ENCODE assay signal across 8 mouse cellular contexts in genomic region chr6:86439531-86439930, GRCm38 (mm10). TPM values are rescaled to one million over a fixed set of nuclear protein-coding genes. Genes with fewer than 3 reads are reported as not detected.
DNase-seq lines count a peak whose midpoint lies in the region; ATAC-seq and TF ChIP-seq lines count a peak whose summit lies in the region.

No protein-coding gene starts in this region.

- peak overlapping the region; percentile 76 for H3K4me3 ChIP-seq in forebrain, embryonic 13.5 days
- peak overlapping the region in 1 of 2 experiments; percentile 97; a peak in 2 of 4 replicates for H3K4me3 ChIP-seq in liver, embryonic 14.5 days (ENCODE audit: insufficient read depth in 1 of 2, low read depth in 2 of 2, low read length in 2 of 2)

- H3K9ac ChIP-seq in forebrain, embryonic 13.5 days, result peak overlapping the region; percentile 90
- H3K9ac ChIP-seq in liver, embryonic 14.5 days (replicated peaks), result peak overlapping the region; percentile 97

- DNase-seq in CD4-positive, CD25-positive, alpha-beta regulatory T cell, adult 2 months (ENCODE audit: low read depth, low spot score), result peak; percentile 11
- peak; percentile 37 for DNase-seq in A20 (ENCODE audit: low read depth, low spot score)
- DNase-seq in liver, embryonic 14.5 days (ENCODE audit: low read depth in 3 of 3, low spot score in 3 of 3), result no peak
- no peak for DNase-seq in cerebellum, adult 11-12 months
- DNase-seq in right cerebral cortex, postnatal 10 days (ENCODE audit: low spot score in 2 of 2), result no peak

- ATAC-seq in CD4-positive, CD25-positive, alpha-beta regulatory T cell, adult 4 months, result no peak
- ATAC-seq in forebrain, embryonic 13.5 days, result no peak
- no peak for ATAC-seq in liver, embryonic 14.5 days (ENCODE audit: insufficient read depth)
- no peak for ATAC-seq in frontal cortex, adult (ENCODE audit: low TSS enrichment)

- H3K36me3 ChIP-seq in forebrain, embryonic 13.5 days (ENCODE audit: poor library complexity, severe bottlenecking), result peaks cover 42% of the 10 kb centered on the region
- H3K36me3 ChIP-seq in liver, embryonic 14.5 days (replicated peaks; ENCODE audit: control insufficient read depth, insufficient read depth, low read depth), result peaks cover 6% of the 10 kb centered on the region

- TF ChIP-seq CTCF in liver, embryonic 14.5 days (IDR thresholded peaks at IDR 0.05; ENCODE audit: low read depth), result no peak

- no peaks in the 10 kb centered on the region for H3K9me3 ChIP-seq in forebrain, embryonic 13.5 days (replicated peaks)
- H3K9me3 ChIP-seq in liver, embryonic 14.5 days (ENCODE audit: control insufficient read depth, low read length), result no peaks in the 10 kb centered on the region

- 89% methylated on average over 1 of the region's 1 CpGs for WGBS in forebrain, embryonic 13.5 days
- 82% methylated on average over 1 of the region's 1 CpGs for WGBS in liver, embryonic 14.5 days (ENCODE audit: insufficient replicate concordance)

- peak overlapping the region; percentile 85 for H3K4me2 ChIP-seq in forebrain, embryonic 13.5 days
- H3K4me2 ChIP-seq in liver, embryonic 14.5 days (ENCODE audit: low read depth), result peak overlapping the region; percentile 93

- H3K27ac ChIP-seq in forebrain, embryonic 13.5 days, result 0 out of 2 replicates have a peak overlapping the region, but pooled peaks have one; percentile 89
- no peak overlapping the region for H3K27ac ChIP-seq in liver, embryonic 14.5 days

- no peak for TF ChIP-seq EP300 in liver, embryonic 14.5 days (IDR thresholded peaks at IDR 0.05; ENCODE audit: low read depth)

- H3K4me1 ChIP-seq in forebrain, embryonic 13.5 days, result peaks cover 11% of the 10 kb centered on the region
- H3K4me1 ChIP-seq in liver, embryonic 14.5 days (replicated peaks; ENCODE audit: control insufficient read depth in 2 of 2, insufficient read depth in 2 of 2, low read length in 1 of 2), result peaks cover 5 to 8% of the 10 kb centered on the region in 2 experiments; a peak in 2 of 4 replicates

- no peaks in the 10 kb centered on the region for H3K27me3 ChIP-seq in forebrain, embryonic 13.5 days
- no peaks in the 10 kb centered on the region for H3K27me3 ChIP-seq in liver, embryonic 14.5 days (ENCODE audit: control insufficient read depth, insufficient read depth, low read length)

RNA-seq across cellular contexts. Expression of gene C87436, which starts 1.4 kb away (rescaled TPM):
- polyA plus RNA-seq in CD4-positive, CD25-positive, alpha-beta regulatory T cell, adult 4 months (2017; shearing (Covaris generic)), result 10 to 100 TPM; 41.0 to 43.8 TPM
- polyA plus RNA-seq in forebrain, embryonic 13.5 days (2015; fragmentation: Nextera tagmentation; extraction: Ambion mirVana), result 32.0 and 34.1 TPM in 2 replicates
- 4.7 and 6.2 TPM in 2 replicates for polyA plus RNA-seq in liver, embryonic 14.5 days (2012; rRNA removed)
- polyA plus RNA-seq in liver, embryonic 14.5 days (2014; fragmentation: Nextera tagmentation; extraction: Ambion mirVana), result 10.5 and 10.7 TPM in 2 replicates

RNA-seq across cellular contexts. Expression of gene Gm44790, which starts 13.1 kb away (rescaled TPM):
- not detected for polyA plus RNA-seq in CD4-positive, CD25-positive, alpha-beta regulatory T cell, adult 4 months (2017; shearing (Covaris generic))
- polyA plus RNA-seq in forebrain, embryonic 13.5 days (2015; fragmentation: Nextera tagmentation; extraction: Ambion mirVana), result 0.35 and 0.43 TPM in 2 replicates
- polyA plus RNA-seq in liver, embryonic 14.5 days (2012; rRNA removed), result 0.11 TPM in 1 of 2 replicates, not detected in the other
- not detected in 2 replicates for polyA plus RNA-seq in liver, embryonic 14.5 days (2014; fragmentation: Nextera tagmentation; extraction: Ambion mirVana)

RNA-seq across cellular contexts. Expression of gene Tia1, which starts 35.5 kb away (rescaled TPM):
- polyA plus RNA-seq in CD4-positive, CD25-positive, alpha-beta regulatory T cell, adult 4 months (2017; shearing (Covaris generic)), result 100 to 1,000 TPM; 117 to 139 TPM
- 354 and 375 TPM in 2 replicates for polyA plus RNA-seq in forebrain, embryonic 13.5 days (2015; fragmentation: Nextera tagmentation; extraction: Ambion mirVana)
- polyA plus RNA-seq in liver, embryonic 14.5 days (2012; rRNA removed), result 13.5 and 14.7 TPM in 2 replicates
- polyA plus RNA-seq in liver, embryonic 14.5 days (2014; fragmentation: Nextera tagmentation; extraction: Ambion mirVana), result 16.0 and 16.9 TPM in 2 replicates

RNA-seq across cellular contexts. Expression of gene Pcyox1, which starts 42.6 kb away (rescaled TPM):
- polyA plus RNA-seq in CD4-positive, CD25-positive, alpha-beta regulatory T cell, adult 4 months (2017; shearing (Covaris generic)), result 10 to 100 TPM in 1 of 2 experiments, 1 to 10 TPM in 1; 8.5 to 10.4 TPM
- 97.5 and 106 TPM in 2 replicates for polyA plus RNA-seq in forebrain, embryonic 13.5 days (2015; fragmentation: Nextera tagmentation; extraction: Ambion mirVana)
- polyA plus RNA-seq in liver, embryonic 14.5 days (2012; rRNA removed), result 17.7 and 22.0 TPM in 2 replicates
- 37.7 and 39.4 TPM in 2 replicates for polyA plus RNA-seq in liver, embryonic 14.5 days (2014; fragmentation: Nextera tagmentation; extraction: Ambion mirVana)

Comparison
In these comparisons a context has a peak if more than half of its experiments do, and no peak if none do; other contexts are left out.
1. DNase-seq: peak in CD4-positive, CD25-positive, alpha-beta regulatory T cell, adult 2 months (single experiment) and A20 (single experiment); none in liver, embryonic 14.5 days (0 of 3), cerebellum, adult 11-12 months (single experiment) and right cerebral cortex, postnatal 10 days (0 of 2).
2. RNA of gene Tia1, which starts 35.5 kb away (polyA plus RNA-seq): 354 to 375 TPM in forebrain, embryonic 13.5 days and 117 to 139 TPM in CD4-positive, CD25-positive, alpha-beta regulatory T cell, adult 4 months; 13.5 to 16.9 TPM in liver, embryonic 14.5 days; every median in the first group is over 4 times any median in the second.